Mouse (Mus musculus) CH12.LX (cell line): ENCODE data around the gene Tram2.
A peak's percentile ranks its signal among the peaks of the same experiment; 100 is the strongest.

Source experiments
- BHLHE40 ChIP-seq: IDR thresholded peaks from 2 replicates; pipeline ENCODE4 v1.6.1; 2011; ENCODE audit warnings: mild to moderate bottlenecking, low read depth, low read length, improper control_type of control experiment
- CHD2 ChIP-seq: IDR thresholded peaks from 2 replicates; pipeline ENCODE4 v1.6.1; 2011; ENCODE audit warnings: low read length, improper control_type of control experiment
- CTCF ChIP-seq, 2 experiments: IDR thresholded peaks in 1 of 2; conservative IDR thresholded peaks in 1 of 2; 2 replicates each; pipeline ENCODE4 v1.5.1; 2011 to 2012; ENCODE audit warnings: low read depth in 2 of 2, low read length in 2 of 2, improper control_type of control experiment in 1 of 2, inconsistent platforms in 1 of 2, mild to moderate bottlenecking in 1 of 2, moderate library complexity in 1 of 2
- EP300 ChIP-seq: IDR thresholded peaks from 2 replicates; pipeline ENCODE4 v1.6.1; 2011; ENCODE audit warnings: low read length, improper control_type of control experiment
- MEF2A ChIP-seq: IDR thresholded peaks from 2 replicates; pipeline ENCODE4 v1.6.1; 2014; ENCODE audit warnings: low read depth, mild to moderate bottlenecking, inconsistent platforms, low read length, improper control_type of control experiment, borderline replicate concordance
- MXI1 ChIP-seq: IDR thresholded peaks from 2 replicates; pipeline ENCODE4 v1.6.1; 2011; ENCODE audit warnings: mild to moderate bottlenecking, low read depth, low read length, improper control_type of control experiment
- POLR2A ChIP-seq: IDR thresholded peaks from 2 replicates; pipeline ENCODE4 v1.6.1; 2011; ENCODE audit warnings: low read depth, mild to moderate bottlenecking, improper control_type of control experiment, low read length

DNA sequence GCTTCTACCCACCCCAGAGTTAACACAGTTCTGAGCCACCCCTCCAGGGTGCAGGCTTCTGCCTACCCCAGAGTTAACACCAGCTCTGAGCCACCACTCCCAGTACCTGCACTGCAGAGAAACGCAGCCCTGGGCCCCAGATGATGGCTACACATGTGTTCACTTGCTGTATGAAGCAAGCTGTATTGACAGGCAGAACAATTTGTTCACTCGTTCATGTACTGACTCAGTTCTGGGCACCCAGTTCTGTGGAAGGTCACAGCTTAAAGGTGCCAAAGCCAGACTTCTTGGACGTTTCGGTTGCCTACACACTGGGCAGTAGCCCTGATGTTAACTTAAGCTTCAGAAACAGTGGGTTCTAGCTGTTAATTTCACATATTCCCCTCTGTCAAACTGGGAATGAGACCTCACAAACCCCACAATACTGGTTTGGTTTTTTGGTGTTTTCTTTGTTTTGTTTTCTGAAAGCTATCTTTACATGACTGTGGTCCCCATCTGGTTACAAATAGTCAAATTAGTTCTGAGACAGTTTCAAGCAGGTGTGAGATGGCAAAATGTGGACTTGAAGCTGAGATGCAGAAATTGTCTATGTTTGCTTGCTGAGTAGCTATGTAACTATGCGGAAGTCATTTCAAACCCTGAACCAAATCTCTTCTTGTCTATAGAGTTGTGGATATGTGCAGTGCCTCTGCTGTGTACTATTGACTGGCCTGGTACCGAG, 41.0 kb downstream of the Tram2 start:
- TF ChIP-seq EP300 (peak; percentile 63), MEF2A (0 out of 2 replicates have a peak, but pooled peaks have one; percentile 10), CTCF (conservative IDR thresholded peaks at IDR 0.05 in 1 of 2, IDR thresholded peaks at IDR 0.05 in 1 of 2; ENCODE audit: low read depth in 2 of 2, low read length in 2 of 2) (no peak), POLR2A (no peak), CHD2 (no peak), MXI1 (no peak), BHLHE40 (0 out of 2 replicates have a peak, but pooled peaks have one; percentile 34)
